ENCODE assay signal across 10 mouse cellular contexts in genomic region chr15:101277351-101277899, GRCm38 (mm10). TPM values are rescaled to one million over a fixed set of nuclear protein-coding genes. Genes with fewer than 3 reads are reported as not detected.
DNase-seq lines count a peak whose midpoint lies in the region; ATAC-seq and TF ChIP-seq lines count a peak whose summit lies in the region.
"Had no signal": no experiment of that assay in that cellular context is flagged by ENCODE, and none has a peak within 500 bp of the region (broad histone marks: within the 10 kb centered on the region; RNA-seq: fewer than 3 reads in every experiment).

No protein-coding gene starts in this region.

- no peak for TF ChIP-seq EP300 in heart, adult 2 months (IDR thresholded peaks at IDR 0.05; ENCODE audit: insufficient read depth, low read depth, low read length)

- H3K4me3 ChIP-seq in forebrain, embryonic 15.5 days: no peak overlapping the region
- H3K4me3 ChIP-seq in limb, embryonic 13.5 days: no peak overlapping the region
- H3K4me3 ChIP-seq in heart, adult 2 months: no peak overlapping the region

- H3K27me3 ChIP-seq in forebrain, embryonic 15.5 days: no peaks in the 10 kb centered on the region
- H3K27me3 ChIP-seq in limb, embryonic 13.5 days: no peaks in the 10 kb centered on the region
- H3K27me3 ChIP-seq in heart, adult 2 months (ENCODE audit: control insufficient read depth, insufficient read depth, low read length): no peaks in the 10 kb centered on the region

- no peaks in the 10 kb centered on the region for H3K9me3 ChIP-seq in forebrain, embryonic 15.5 days
- no peaks in the 10 kb centered on the region for H3K9me3 ChIP-seq in limb, embryonic 13.5 days

- no peak overlapping the region for H3K9ac ChIP-seq in forebrain, embryonic 15.5 days (replicated peaks)
- H3K9ac ChIP-seq in limb, embryonic 13.5 days: 0 out of 2 replicates have a peak overlapping the region, but pooled peaks have one; percentile 35
- no peak overlapping the region for H3K9ac ChIP-seq in heart, adult 2 months (ENCODE audit: low read depth, low read length)
- H3K9ac ChIP-seq: liver, embryonic 14.5 days had no signal

- H3K4me2 ChIP-seq in forebrain, embryonic 15.5 days (replicated peaks): no peak overlapping the region
- no peak overlapping the region for H3K4me2 ChIP-seq in limb, embryonic 13.5 days (replicated peaks)

- intact Hi-C loops in heart, adult 2 months (cut with DNase I): no loop called here

- DNase-seq in cerebellum, adult 9-11 months: peak; percentile 53
- no peak for DNase-seq in cerebellum, postnatal 14 days
- peak; percentile 90 for DNase-seq in ES-CJ7 (ENCODE audit: low read depth, low spot score)
- no peak for DNase-seq in testis, postnatal 10 days (ENCODE audit: low spot score)
- DNase-seq in cerebellum, postnatal 4 days (ENCODE audit: low spot score in 2 of 2): no peak
- no peak for DNase-seq in heart, adult 2 months
- DNase-seq: B cell, adult 2 months had no signal

- no peaks in the 10 kb centered on the region for H3K4me1 ChIP-seq in forebrain, embryonic 15.5 days
- H3K4me1 ChIP-seq in limb, embryonic 13.5 days: peaks cover 26% of the 10 kb centered on the region
- H3K4me1 ChIP-seq in heart, adult 2 months (ENCODE audit: control insufficient read depth, insufficient read depth, low read length): no peaks in the 10 kb centered on the region

- 0 out of 2 replicates have a peak, but pooled peaks have one; percentile 32 for ATAC-seq in forebrain, embryonic 15.5 days (replicated peaks)
- ATAC-seq in limb, embryonic 13.5 days (ENCODE audit: low FRiP score, low read depth): peak; percentile 49; the same call in 1 of the 2 replicates

- no peak overlapping the region for H3K27ac ChIP-seq in forebrain, embryonic 15.5 days (replicated peaks)
- peak overlapping the region; percentile 80 for H3K27ac ChIP-seq in limb, embryonic 13.5 days
- H3K27ac ChIP-seq in heart, adult 2 months: no peak overlapping the region
- H3K27ac ChIP-seq: liver, embryonic 14.5 days had no signal

- no peak for TF ChIP-seq POLR2A in heart, adult 2 months (IDR thresholded peaks at IDR 0.05; ENCODE audit: insufficient read depth, low read depth, low read length)

- H3K79me2 ChIP-seq in heart, adult 2 months (replicated peaks; ENCODE audit: control insufficient read depth, insufficient read depth, low read length): no peaks in the 10 kb centered on the region

- no peak for TF ChIP-seq CTCF in heart, adult 2 months (IDR thresholded peaks at IDR 0.05)

- 8% methylated on average over 11 of the region's 11 CpGs for WGBS in forebrain, embryonic 15.5 days
- WGBS in limb, embryonic 13.5 days: 73% methylated on average over 11 of the region's 11 CpGs
- WGBS in heart, adult 2 months: 60% methylated on average over 11 of the region's 11 CpGs

- H3K36me3 ChIP-seq in forebrain, embryonic 15.5 days: 0 out of 2 replicates have a peak, but pooled peaks cover 3% of the 10 kb centered on the region
- peaks cover 24% of the 10 kb centered on the region for H3K36me3 ChIP-seq in limb, embryonic 13.5 days
- no peaks in the 10 kb centered on the region for H3K36me3 ChIP-seq in heart, adult 2 months (ENCODE audit: control insufficient read depth, insufficient read depth, low read length)

RNA-seq across cellular contexts. Expression of gene Atg101, which starts 6.6 kb away (rescaled TPM):
- 86.4 and 86.8 TPM in 2 replicates for polyA plus RNA-seq in forebrain, embryonic 15.5 days (2015; fragmentation: Nextera tagmentation; extraction: Ambion mirVana)
- polyA plus RNA-seq in limb, embryonic 13.5 days (2015; fragmentation: Nextera tagmentation; extraction: Ambion mirVana): 64.1 and 70.4 TPM in 2 replicates
- total RNA-seq in heart, adult 2 months (2021): 10 to 100 TPM; 21.2 to 22.4 TPM
- polyA plus RNA-seq in heart, adult 2 months (2012; rRNA removed): 26.4 and 29.3 TPM in 2 replicates

RNA-seq across cellular contexts. Expression of gene 6030408B16Rik, which starts 15.6 kb away (rescaled TPM):
- 0.37 and 0.48 TPM in 2 replicates for polyA plus RNA-seq in forebrain, embryonic 15.5 days (2015; fragmentation: Nextera tagmentation; extraction: Ambion mirVana)
- polyA plus RNA-seq in limb, embryonic 13.5 days (2015; fragmentation: Nextera tagmentation; extraction: Ambion mirVana): 1.5 and 1.9 TPM in 2 replicates
- total RNA-seq in heart, adult 2 months (2021): 1 to 10 TPM in 1 of 2 experiments, under 1 TPM in 1; 0.70 to 1.1 TPM
- 2.5 and 6.3 TPM in 2 replicates for polyA plus RNA-seq in heart, adult 2 months (2012; rRNA removed)

RNA-seq across cellular contexts. Expression of gene Nr4a1, which starts 23.4 kb away (rescaled TPM):
- polyA plus RNA-seq in forebrain, embryonic 15.5 days (2015; fragmentation: Nextera tagmentation; extraction: Ambion mirVana): 3.7 and 4.3 TPM in 2 replicates
- polyA plus RNA-seq in limb, embryonic 13.5 days (2015; fragmentation: Nextera tagmentation; extraction: Ambion mirVana): 10.0 and 10.3 TPM in 2 replicates
- total RNA-seq in heart, adult 2 months (2021): 10 to 100 TPM; 12.1 to 45.3 TPM
- 17.0 and 23.8 TPM in 2 replicates for polyA plus RNA-seq in heart, adult 2 months (2012; rRNA removed)

RNA-seq across cellular contexts. Expression of gene Grasp, which starts 53.4 kb away (rescaled TPM):
- 1.3 and 1.7 TPM in 2 replicates for polyA plus RNA-seq in forebrain, embryonic 15.5 days (2015; fragmentation: Nextera tagmentation; extraction: Ambion mirVana)
- 5.7 and 6.0 TPM in 2 replicates for polyA plus RNA-seq in limb, embryonic 13.5 days (2015; fragmentation: Nextera tagmentation; extraction: Ambion mirVana)
- 10 to 100 TPM; 10.9 to 11.5 TPM for total RNA-seq in heart, adult 2 months (2021)
- 7.4 and 7.6 TPM in 2 replicates for polyA plus RNA-seq in heart, adult 2 months (2012; rRNA removed)

Comparison
In these comparisons a context has a peak if more than half of its experiments do, and no peak if none do; other contexts are left out.
1. DNase-seq: peak in cerebellum, adult 9-11 months (single experiment) and ES-CJ7 (single experiment); none in cerebellum, postnatal 14 days (0 of 2), testis, postnatal 10 days (single experiment), cerebellum, postnatal 4 days (0 of 2) and heart, adult 2 months (0 of 2).